Mouse (Mus musculus) bone marrow macrophage, adult 2 months (primary cell): ENCODE data around the gene Rars. TPM values are rescaled to one million over a fixed set of nuclear protein-coding genes. Genes with fewer than 3 reads are reported as not detected.

Experiments
- H3K27ac ChIP-seq: 2 replicates; pipeline ENCODE4 v1.5.1; 2012; ENCODE audit warnings: low read depth, low read length; ENCODE audit not compliant: insufficient read depth
- H3K4me1 ChIP-seq: 2 replicates; pipeline ENCODE4 v1.6.1; 2012; ENCODE audit warnings: low read length; ENCODE audit not compliant: control insufficient read depth, insufficient read depth
- H3K4me3 ChIP-seq: 2 replicates; pipeline ENCODE4 v1.5.1; 2012; ENCODE audit warnings: mild to moderate bottlenecking, low read length, moderate library complexity; ENCODE audit not compliant: insufficient read depth
- CTCF ChIP-seq: IDR thresholded peaks from 2 replicates; pipeline ENCODE4 v1.5.1; 2012; ENCODE audit warnings: low read depth, mild to moderate bottlenecking, low read length, moderate library complexity
- POLR2A ChIP-seq: IDR thresholded peaks from 2 replicates; pipeline ENCODE4 v1.6.1; 2012; ENCODE audit warnings: mild to moderate bottlenecking, low read depth, low read length, borderline replicate concordance
- polyA plus RNA-seq: library from polyadenylated mRNA; stranded (reverse); fragments of >200 nt; gene quantifications from 2 replicates; pipeline ENCODE4 v1.2.4, GENCODE M21; 2012; ENCODE audit not compliant: missing spikeins, insufficient read depth, insufficient read length

The Rars gene
- polyA plus RNA-seq, 1 experiment = 37.2 TPM

GRCm38 (mm10) chr11:35775606-35776005, 58.7 kb downstream of the Rars start:
- TF ChIP-seq CTCF (no peak), POLR2A (no peak)
- Histone ChIP-seq H3K4me3 (no peak overlapping the region), H3K27ac (no peak overlapping the region), H3K4me1 (peaks cover 15% of the 10 kb centered on the region)

GRCm38 (mm10) chr11:35770741-35771504, 63.4 kb downstream of the Rars start:
- Histone ChIP-seq H3K4me1 (peaks cover 14% of the 10 kb centered on the region), H3K4me3 (peak overlapping the region; percentile 69), H3K27ac (peak overlapping the region; percentile 26)
- TF ChIP-seq POLR2A = no peak

- Histone ChIP-seq H3K4me3 (peak overlapping the region; percentile 69), H3K27ac (peak overlapping the region; percentile 67), H3K4me1 (peaks cover 14% of the 10 kb centered on the region)
- TF ChIP-seq CTCF (no peak), POLR2A (no peak)
Measured at GRCm38 (mm10) chr11:35769746-35770437, 64.4 kb downstream of the Rars start.

GRCm38 (mm10) chr11:35769188-35769745, 65.0 kb downstream of the Rars start, which contains the start of gene Pank3:
Pank3 (plus strand) TSS chr11:35769484.
- no peak for TF ChIP-seq CTCF
- TF ChIP-seq POLR2A = no peak
- H3K27ac ChIP-seq = peak within 1 kb of the TSS; percentile 67
- peaks cover 14% of the 10 kb centered on the region for H3K4me1 ChIP-seq

GRCm38 (mm10) chr11:35766845-35767244, 67.5 kb downstream of the Rars start:
- Histone ChIP-seq H3K4me3 (no peak overlapping the region), H3K27ac (no peak overlapping the region), H3K4me1 (peaks cover 5% of the 10 kb centered on the region)
- no peak for TF ChIP-seq CTCF
- no peak for TF ChIP-seq POLR2A

More at GRCm38 (mm10) chr11:35769188-35769745, 65.0 kb downstream of the Rars start, which contains the start of gene Pank3:
- peak within 1 kb of the TSS; percentile 69 for H3K4me3 ChIP-seq

GRCm38 (mm10) chr11:35760627-35761003, 73.7 kb downstream of the Rars start:
- no peak overlapping the region for H3K27ac ChIP-seq
- no peak for TF ChIP-seq CTCF
- TF ChIP-seq POLR2A = no peak
- no peaks in the 10 kb centered on the region for H3K4me1 ChIP-seq
- no peak overlapping the region for H3K4me3 ChIP-seq

GRCm38 (mm10) chr11:35760001-35760626, 74.2 kb downstream of the Rars start:
- Histone ChIP-seq H3K4me3 (no peak overlapping the region), H3K4me1 (no peaks in the 10 kb centered on the region), H3K27ac (no peak overlapping the region)
- no peak for TF ChIP-seq POLR2A
- TF ChIP-seq CTCF = no peak

Other genes starting within 250 kb of the Rars start
- gene Pank3, start 65.0 kb downstream of the Rars start, polyA plus RNA-seq = 22.1 and 25.3 TPM in 2 replicates
- not detected in 2 replicates for gene Fbll1, start 35.6 kb downstream of the Rars start, polyA plus RNA-seq
- gene Wwc1, start 146.0 kb upstream of the Rars start, polyA plus RNA-seq = 0.16 TPM in 1 of 2 replicates, not detected in the other